Mouse (Mus musculus) gastrocnemius, postnatal 25 days (tissue): ENCODE measurements at regions not wholly inside any gene's neighbourhood (a gene's known extent, or its start where the extent isn't known, plus 50 kb on each side); places are given as distances from the start of the nearest gene placed in this dataset.
"Not testable (repeated sequence)": the region's sequence is repeated elsewhere in the genome, so short reads cannot be mapped to it uniquely, and the experiment has no call there.

Experiments
- DNase-seq: peaks from one replicate; pipeline ENCODE4 v3.0.0; 2022

GRCm38 (mm10) chr3:130819031-130819836, 89.0 kb upstream of the Rpl34 start:
- no peak for DNase-seq

GRCm38 (mm10) chr3:130818467-130819030, 88.4 kb upstream of the Rpl34 start:
- peak; percentile 62 for DNase-seq

GRCm38 (mm10) chr3:130809696-130810665, 79.8 kb upstream of the Rpl34 start:
- DNase-seq: no peak

- DNase-seq: no peak
Observed at GRCm38 (mm10) chr3:130805345-130805744, 75.1 kb upstream of the Rpl34 start.

- DNase-seq: no peak
Observed at GRCm38 (mm10) chr3:130804327-130804662, 74.1 kb upstream of the Rpl34 start.

GRCm38 (mm10) chr3:130803591-130804326, 73.6 kb upstream of the Rpl34 start:
- DNase-seq: no peak

GRCm38 (mm10) chr3:130800016-130800415, 69.8 kb upstream of the Rpl34 start:
- DNase-seq: no peak

GRCm38 (mm10) chr3:130797956-130798355, 67.8 kb upstream of the Rpl34 start:
- not testable (repeated sequence) for DNase-seq

- DNase-seq: no peak
Observed at GRCm38 (mm10) chr3:130796531-130796930, 66.3 kb upstream of the Rpl34 start.

GRCm38 (mm10) chr3:130795396-130795795, 65.2 kb upstream of the Rpl34 start:
- DNase-seq: no peak

GRCm38 (mm10) chr3:130794142-130794925, 64.1 kb upstream of the Rpl34 start:
- DNase-seq: no peak

- no peak for DNase-seq
Observed at GRCm38 (mm10) chr3:130780706-130781240, 50.6 kb upstream of the Rpl34 start.
